Mouse (Mus musculus) heart, embryonic 16.5 days (tissue): ENCODE data around the gene Dnajc10. TPM values are rescaled to one million over a fixed set of nuclear protein-coding genes. Genes with fewer than 3 reads are reported as not detected.

ENCODE experiments used
- ATAC-seq: fragments of 200-750 bp; cut with Nextera tagmentation; replicated peaks from 2 replicates; pipeline ENCODE4 v1.8.0; 2017; ENCODE audit warnings: moderate number of reproducible peaks; ENCODE audit not compliant: insufficient read depth, low FRiP score; ENCODE audit errors: extremely low read depth
- H3K27ac ChIP-seq: fragments of 300-500 bp; sonication (generic); 2 replicates; pipeline ENCODE4 v1.5.1; 2014; ENCODE audit warnings: mild to moderate bottlenecking, low read length, control low read depth, moderate library complexity
- H3K27me3 ChIP-seq: fragments of 300-500 bp; sonication (generic); 2 replicates; pipeline ENCODE4 v1.6.1; 2014; ENCODE audit warnings: low read length, mixed read lengths; ENCODE audit not compliant: control insufficient read depth, insufficient read depth
- H3K36me3 ChIP-seq: fragments of 300-500 bp; sonication (generic); 2 replicates; pipeline ENCODE4 v1.6.1; 2014; ENCODE audit not compliant: control insufficient read depth, insufficient read depth
- H3K4me1 ChIP-seq: fragments of 300-500 bp; sonication (generic); 2 replicates; pipeline ENCODE4 v1.6.1; 2014; ENCODE audit warnings: low read length, mixed read lengths; ENCODE audit not compliant: control insufficient read depth, insufficient read depth
- H3K4me2 ChIP-seq: fragments of 300-500 bp; sonication (generic); 2 replicates; pipeline ENCODE4 v1.6.1; 2014; ENCODE audit warnings: low read depth, mild to moderate bottlenecking, control low read depth, low read length
- H3K4me3 ChIP-seq: fragments of 300-500 bp; sonication (generic); 2 replicates; pipeline ENCODE4 v1.5.1; 2014; ENCODE audit warnings: mild to moderate bottlenecking, control low read depth, low read length
- H3K9ac ChIP-seq: fragments of 300-500 bp; sonication (generic); 2 replicates; pipeline ENCODE4 v1.6.1; 2014; ENCODE audit warnings: low read length, control low read depth
- H3K9me3 ChIP-seq: fragments of 300-500 bp; sonication (generic); replicated peaks from 2 replicates; pipeline ENCODE4 v1.6.1; 2016; ENCODE audit warnings: low read length; ENCODE audit not compliant: control insufficient read depth
- WGBS: fragments of 180-500 bp; shearing (Covaris S2); extraction: QIAGEN DNeasy Blood & Tissue Kit; methylation state at CpG from one replicate; pipeline ENCODE4 v1.1.7; 2014; 5-methylcytosine and 5-hydroxymethylcytosine counted together
- polyA plus RNA-seq: library from polyadenylated mRNA; unstranded; fragments of >200 nt; fragmentation: Nextera tagmentation; extraction: Ambion mirVana; gene quantifications from 2 replicates; pipeline ENCODE4 v1.2.1, GENCODE M21; 2015

Gene Dnajc10
- 48.5 and 49.1 TPM in 2 replicates for polyA plus RNA-seq

DNA sequence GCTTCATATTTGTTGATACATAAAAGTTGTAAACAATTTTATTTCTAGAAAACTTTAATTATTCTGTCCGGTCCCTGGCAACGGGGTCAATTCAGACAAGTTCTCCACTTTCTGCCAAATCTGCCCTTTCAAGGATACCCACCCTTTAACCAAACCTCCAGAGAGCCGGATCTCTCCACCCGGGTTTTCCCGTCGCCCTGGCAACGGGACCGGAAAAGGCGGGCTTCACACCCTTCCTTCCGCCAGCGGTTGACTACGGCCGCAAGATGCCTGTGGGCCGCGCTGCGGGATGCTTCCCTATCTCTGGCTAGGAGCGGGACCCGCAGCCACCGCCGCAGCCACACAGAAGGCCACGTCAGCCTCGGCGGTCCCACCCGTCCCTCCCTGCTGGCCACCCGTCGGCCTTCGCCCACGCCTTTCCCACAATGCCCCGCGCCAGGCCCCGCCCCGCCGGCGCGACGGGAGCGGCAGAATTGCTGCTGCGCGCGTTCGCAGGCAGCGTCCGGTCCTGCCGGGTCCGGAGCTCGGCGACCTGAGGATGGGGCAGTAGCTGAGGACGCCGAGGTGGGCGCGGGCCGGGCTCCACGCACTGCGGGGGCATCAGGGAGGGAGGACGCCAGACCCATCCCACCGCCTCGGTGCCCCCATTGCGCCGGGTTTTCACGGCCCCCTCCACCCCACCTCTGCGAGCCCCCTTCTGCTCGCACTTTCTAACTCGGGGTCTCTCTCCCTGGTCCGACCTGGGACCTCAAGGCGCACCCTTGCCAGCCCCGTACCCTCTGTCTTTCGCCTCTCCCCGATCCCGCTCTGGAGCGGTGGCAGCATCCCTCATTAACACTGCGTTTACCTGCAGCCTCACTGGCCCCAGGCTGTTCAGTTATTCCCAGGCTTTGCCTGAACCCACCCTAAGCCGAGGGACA is at the start of gene Dnajc10:
Gene Dnajc10 (plus strand): TSS at position 225 of the 920 bp plus-strand sequence.
- Histone ChIP-seq H3K4me3 (peak within 1 kb of the TSS; percentile 89), H3K4me2 (peak within 1 kb of the TSS; percentile 84), H3K4me1 (peaks cover 8% of the 10 kb centered on the region), H3K27ac (peak within 1 kb of the TSS; percentile 87), H3K9me3 (no peaks in the 10 kb centered on the region), H3K36me3 (peaks cover 4% of the 10 kb centered on the region), H3K27me3 (no peaks in the 10 kb centered on the region; the same call in 1 of the 2 replicates), H3K9ac (peak within 1 kb of the TSS; percentile 93)
- ATAC-seq: peak; percentile 90
- under 1% methylated on average over 66 of the region's 72 CpGs for WGBS

GRCm38 (mm10) chr2:80266894-80267293 is 48.4 kb upstream of the Dnajc10 start:
- Histone ChIP-seq H3K36me3 (no peaks in the 10 kb centered on the region), H3K9me3 (no peaks in the 10 kb centered on the region), H3K27me3 (no peaks in the 10 kb centered on the region), H3K4me1 (peaks cover 7% of the 10 kb centered on the region; the same call in 1 of the 2 replicates), H3K4me2 (peak overlapping the region; percentile 50), H3K9ac (no peak overlapping the region), H3K4me3 (peak overlapping the region; percentile 18; the same call in 1 of the 2 replicates), H3K27ac (no peak overlapping the region)
- WGBS: 10% methylated on average over 11 of the region's 11 CpGs
- ATAC-seq: no peak

GRCm38 (mm10) chr2:80268053-80268452 is 47.2 kb upstream of the Dnajc10 start:
- no peak for ATAC-seq
- Histone ChIP-seq H3K27me3 (no peaks in the 10 kb centered on the region), H3K9ac (no peak overlapping the region), H3K36me3 (no peaks in the 10 kb centered on the region), H3K4me1 (peaks cover 7% of the 10 kb centered on the region; the same call in 1 of the 2 replicates), H3K4me3 (no peak overlapping the region), H3K9me3 (no peaks in the 10 kb centered on the region), H3K27ac (no peak overlapping the region), H3K4me2 (no peak overlapping the region)
- 55% methylated on average over 4 of the region's 4 CpGs for WGBS

- Histone ChIP-seq H3K4me2 (no peak overlapping the region), H3K27me3 (no peaks in the 10 kb centered on the region), H3K27ac (no peak overlapping the region), H3K4me3 (no peak overlapping the region), H3K9me3 (0 out of 2 replicates have a peak, but pooled peaks cover 2% of the 10 kb centered on the region), H3K4me1 (peaks cover 7% of the 10 kb centered on the region; the same call in 1 of the 2 replicates), H3K9ac (no peak overlapping the region), H3K36me3 (no peaks in the 10 kb centered on the region)
- 36% methylated on average over 1 of the region's 1 CpGs for WGBS
- ATAC-seq: no peak
Measured at GRCm38 (mm10) chr2:80271431-80271830, 43.8 kb upstream of the Dnajc10 start.

GRCm38 (mm10) chr2:80273038-80273437 is 42.2 kb upstream of the Dnajc10 start:
- Histone ChIP-seq H3K4me1 (0 out of 2 replicates have a peak, but pooled peaks cover 4% of the 10 kb centered on the region), H3K4me2 (no peak overlapping the region), H3K27ac (no peak overlapping the region), H3K27me3 (no peaks in the 10 kb centered on the region), H3K9ac (no peak overlapping the region), H3K9me3 (0 out of 2 replicates have a peak, but pooled peaks cover 2% of the 10 kb centered on the region), H3K4me3 (no peak overlapping the region), H3K36me3 (no peaks in the 10 kb centered on the region)
- no peak for ATAC-seq
- 80% methylated on average over 3 of the region's 3 CpGs for WGBS

DNA sequence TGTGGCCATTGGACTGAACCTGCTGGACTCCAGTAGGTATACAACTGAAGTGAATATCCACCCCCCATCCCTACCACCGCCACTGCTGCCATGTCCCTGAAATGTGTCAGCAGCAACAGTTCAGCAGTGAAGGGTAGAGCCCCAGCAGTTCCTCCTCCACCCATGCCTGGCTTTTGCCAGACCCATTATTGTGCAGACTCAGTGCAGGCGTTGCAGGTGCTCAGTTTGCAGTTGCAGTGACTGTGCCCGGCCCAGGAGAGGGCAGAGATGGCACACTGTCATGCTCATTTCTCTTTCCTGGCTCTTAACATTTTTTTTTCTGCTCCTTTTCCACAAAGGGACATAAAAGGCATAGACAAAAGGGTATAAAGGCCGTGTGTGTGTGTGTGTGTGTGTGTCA is 41.5 kb upstream of the Dnajc10 start:
- Histone ChIP-seq H3K9ac (no peak overlapping the region), H3K27me3 (no peaks in the 10 kb centered on the region), H3K36me3 (no peaks in the 10 kb centered on the region), H3K4me3 (no peak overlapping the region), H3K4me2 (no peak overlapping the region), H3K4me1 (0 out of 2 replicates have a peak, but pooled peaks cover 4% of the 10 kb centered on the region), H3K9me3 (0 out of 2 replicates have a peak, but pooled peaks cover 2% of the 10 kb centered on the region), H3K27ac (no peak overlapping the region)
- 67% methylated on average over 4 of the region's 4 CpGs for WGBS
- ATAC-seq: no peak

GRCm38 (mm10) chr2:80275136-80275535 is 40.1 kb upstream of the Dnajc10 start:
- 0 out of 2 replicates have a peak, but pooled peaks cover 2% of the 10 kb centered on the region for H3K9me3 ChIP-seq
- H3K9ac ChIP-seq: no peak overlapping the region
- no peaks in the 10 kb centered on the region for H3K27me3 ChIP-seq
- no peak overlapping the region for H3K4me2 ChIP-seq
- 52% methylated on average over 2 of the region's 2 CpGs for WGBS
- H3K4me3 ChIP-seq: no peak overlapping the region
- H3K4me1 ChIP-seq: 0 out of 2 replicates have a peak, but pooled peaks cover 4% of the 10 kb centered on the region
- no peaks in the 10 kb centered on the region for H3K36me3 ChIP-seq
- no peak overlapping the region for H3K27ac ChIP-seq
- no peak for ATAC-seq

DNA sequence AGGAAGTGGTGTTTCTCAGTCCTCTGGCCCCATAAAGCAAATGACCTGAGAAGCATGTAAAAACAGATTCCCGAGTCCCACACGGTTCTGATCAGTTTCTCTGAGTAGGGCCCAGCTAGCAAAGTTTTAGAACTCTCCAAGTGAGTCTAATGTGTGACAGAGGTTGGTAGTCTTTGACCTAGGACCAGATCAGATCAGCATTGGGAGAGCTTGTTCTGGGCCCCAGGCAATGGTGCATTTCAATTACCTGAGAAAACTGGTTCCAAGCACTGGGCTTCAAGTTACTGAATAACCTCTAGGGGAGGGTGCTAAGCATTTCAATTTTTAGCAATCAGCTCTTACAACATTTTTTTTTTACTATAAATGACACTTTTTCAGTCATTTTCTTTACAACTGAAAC is 33.1 kb upstream of the Dnajc10 start:
- Histone ChIP-seq H3K9me3 (no peaks in the 10 kb centered on the region), H3K27ac (no peak overlapping the region), H3K9ac (no peak overlapping the region), H3K36me3 (no peaks in the 10 kb centered on the region), H3K4me3 (no peak overlapping the region), H3K4me1 (0 out of 2 replicates have a peak, but pooled peaks cover 4% of the 10 kb centered on the region), H3K27me3 (no peaks in the 10 kb centered on the region), H3K4me2 (no peak overlapping the region)
- 77% methylated on average over 2 of the region's 2 CpGs for WGBS
- ATAC-seq: no peak

DNA sequence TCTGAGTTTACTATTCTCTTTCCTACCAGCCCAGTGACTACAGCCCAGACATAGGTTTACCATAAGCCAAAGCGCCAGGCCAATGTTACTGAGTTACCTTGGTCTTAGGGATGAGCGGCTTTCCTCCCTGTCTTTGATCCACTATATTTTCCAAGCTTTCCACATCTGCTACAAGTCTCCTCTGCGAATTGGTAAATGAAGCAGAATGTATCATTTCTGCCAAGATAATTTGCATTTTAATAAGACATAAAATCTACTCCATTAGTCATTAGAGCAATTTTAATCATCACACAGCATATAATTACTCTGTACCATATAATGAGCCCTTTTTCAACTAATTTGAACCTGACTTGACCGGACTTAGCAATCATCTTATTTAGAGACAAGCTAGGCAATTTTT is 28.9 kb upstream of the Dnajc10 start:
- WGBS: 90% methylated on average over 4 of the region's 4 CpGs
- no peaks in the 10 kb centered on the region for H3K9me3 ChIP-seq
- H3K4me1 ChIP-seq: no peaks in the 10 kb centered on the region
- H3K9ac ChIP-seq: no peak overlapping the region
- H3K36me3 ChIP-seq: no peaks in the 10 kb centered on the region
- H3K27ac ChIP-seq: no peak overlapping the region
- no peak overlapping the region for H3K4me3 ChIP-seq
- no peak overlapping the region for H3K4me2 ChIP-seq
- ATAC-seq: no peak
- H3K27me3 ChIP-seq: no peaks in the 10 kb centered on the region
